Mouse (Mus musculus) lung, embryonic 14.5 days (tissue): ENCODE measurements around the gene Ccdc174. TPM values are rescaled to one million over a fixed set of nuclear protein-coding genes. Genes with fewer than 3 reads are reported as not detected.

ENCODE experiments used
- ATAC-seq: fragments of 200-750 bp; cut with Nextera tagmentation; 2 replicates; pipeline ENCODE4 v1.8.0; 2017; ENCODE audit warnings: mild to moderate bottlenecking, moderate TSS enrichment, moderate library complexity; ENCODE audit not compliant: insufficient read depth
- DNase-seq: peaks from one replicate; pipeline ENCODE4 v3.0.0-alpha.2; 2015
- H3K27ac ChIP-seq: fragments of 300-500 bp; sonication (generic); 2 replicates; pipeline ENCODE4 v1.5.1; 2014; ENCODE audit warnings: low read depth, mild to moderate bottlenecking, moderate library complexity
- H3K27me3 ChIP-seq: fragments of 300-500 bp; sonication (generic); 2 replicates; pipeline ENCODE4 v1.6.1; 2014; ENCODE audit warnings: low read length, control low read depth; ENCODE audit not compliant: insufficient read depth
- H3K36me3 ChIP-seq: fragments of 300-500 bp; sonication (generic); 2 replicates; pipeline ENCODE4 v1.6.1; 2014; ENCODE audit warnings: control low read depth; ENCODE audit not compliant: insufficient read depth
- H3K4me1 ChIP-seq: fragments of 300-500 bp; sonication (generic); 2 replicates; pipeline ENCODE4 v1.6.1; 2014; ENCODE audit warnings: antibody characterized with exemption, control low read depth; ENCODE audit not compliant: insufficient read depth
- H3K4me2 ChIP-seq: fragments of 300-500 bp; sonication (generic); 2 replicates; pipeline ENCODE4 v1.6.1; 2014; ENCODE audit warnings: mild to moderate bottlenecking
- H3K4me3 ChIP-seq: fragments of 300-500 bp; sonication (generic); 2 replicates; pipeline ENCODE4 v1.5.1; 2014; ENCODE audit warnings: low read depth, low read length
- H3K9ac ChIP-seq: fragments of 300-500 bp; sonication (generic); 2 replicates; pipeline ENCODE4 v1.6.1; 2014
- H3K9me3 ChIP-seq: fragments of 300-500 bp; sonication (generic); 2 replicates; pipeline ENCODE4 v1.6.1; 2016; ENCODE audit warnings: low read depth, low read length, control low read depth
- CTCF ChIP-seq: IDR thresholded peaks from 2 replicates; pipeline ENCODE4 v1.5.1; 2016; ENCODE audit warnings: antibody characterized with exemption, low read depth
- WGBS: fragments of 180-500 bp; shearing (Covaris S2); extraction: QIAGEN DNeasy Blood & Tissue Kit; methylation state at CpG from one replicate; pipeline ENCODE4 v1.1.7; 2014; 5-methylcytosine and 5-hydroxymethylcytosine counted together
- polyA plus RNA-seq: library from polyadenylated mRNA; unstranded; fragments of >200 nt; fragmentation: Nextera tagmentation; extraction: Ambion mirVana; gene quantifications from 2 replicates; pipeline ENCODE4 v1.2.1, GENCODE M21; 2014

Gene Ccdc174
- polyA plus RNA-seq, 1 experiment from 2014 or later, result 37.2 TPM

DNA sequence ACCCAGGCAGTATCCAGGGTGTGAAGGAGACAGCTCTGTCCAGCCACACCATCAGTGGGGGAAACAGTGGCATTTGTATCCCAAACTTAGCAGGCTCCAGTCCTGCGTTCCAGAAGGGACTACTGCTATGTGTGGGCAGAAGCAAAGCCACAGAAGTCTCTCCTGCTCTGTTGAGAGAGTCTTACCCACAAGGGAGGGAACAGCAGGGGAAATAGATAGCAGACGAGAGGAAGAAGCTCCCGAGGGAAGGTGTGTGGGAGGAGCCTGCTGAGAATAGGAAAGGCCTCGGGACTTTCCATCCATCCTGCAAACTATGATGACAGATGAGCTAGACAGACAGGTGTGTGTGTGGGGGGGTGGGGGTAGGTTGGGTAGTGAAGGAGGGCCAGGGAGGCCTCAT, 39.4 kb downstream of the Ccdc174 start:
- ATAC-seq, result no peak

GRCm38 (mm10) chr6:91917716-91918115, 39.9 kb downstream of the Ccdc174 start:
- H3K9ac ChIP-seq, result no peak overlapping the region
- DNase-seq (no peak), ATAC-seq (no peak)
- H3K4me3 ChIP-seq, result no peak overlapping the region
- no peak overlapping the region for H3K27ac ChIP-seq
- 77% methylated on average over 11 of the region's 11 CpGs for WGBS
- H3K4me1 ChIP-seq, result no peaks in the 10 kb centered on the region
- no peak for TF ChIP-seq CTCF
- no peaks in the 10 kb centered on the region for H3K27me3 ChIP-seq
- no peaks in the 10 kb centered on the region for H3K36me3 ChIP-seq
- no peak overlapping the region for H3K4me2 ChIP-seq
- H3K9me3 ChIP-seq, result no peaks in the 10 kb centered on the region

More for the DNA sequence above, 39.4 kb downstream of the Ccdc174 start:
- DNase-seq, result no peak
- H3K27ac ChIP-seq, result no peak overlapping the region
- WGBS, result 27% methylated on average over 4 of the region's 4 CpGs
- no peak overlapping the region for H3K4me2 ChIP-seq
- H3K9me3 ChIP-seq, result no peaks in the 10 kb centered on the region
- H3K4me1 ChIP-seq, result no peaks in the 10 kb centered on the region
- no peak overlapping the region for H3K4me3 ChIP-seq
- no peaks in the 10 kb centered on the region for H3K36me3 ChIP-seq
- no peaks in the 10 kb centered on the region for H3K27me3 ChIP-seq
- H3K9ac ChIP-seq, result no peak overlapping the region
- TF ChIP-seq CTCF, result no peak

- ATAC-seq (no peak), DNase-seq (peak; percentile 76)
- H3K9me3 ChIP-seq, result no peaks in the 10 kb centered on the region
- TF ChIP-seq CTCF, result no peak
- peaks cover 3% of the 10 kb centered on the region; the same call in 1 of the 2 replicates for H3K4me1 ChIP-seq
- H3K4me3 ChIP-seq, result no peak overlapping the region
- H3K27ac ChIP-seq, result peak overlapping the region; percentile 6; the same call in 1 of the 2 replicates
- H3K27me3 ChIP-seq, result no peaks in the 10 kb centered on the region
- no peaks in the 10 kb centered on the region for H3K36me3 ChIP-seq
- WGBS, result 53% methylated on average over 5 of the region's 5 CpGs
- no peak overlapping the region for H3K4me2 ChIP-seq
- no peak overlapping the region for H3K9ac ChIP-seq
These were observed 53.4 kb downstream of the Ccdc174 start for GRCm38 (mm10) chr6:91931231-91931630.

- ATAC-seq (peak; percentile 96), DNase-seq (peak; percentile 83)
- H3K4me1 ChIP-seq, result no peaks in the 10 kb centered on the region
- H3K4me2 ChIP-seq, result no peak overlapping the region
- peak; percentile 30 for TF ChIP-seq CTCF
- no peaks in the 10 kb centered on the region for H3K27me3 ChIP-seq
- H3K27ac ChIP-seq, result no peak overlapping the region
- WGBS, result 17% methylated on average over 4 of the region's 4 CpGs
- H3K4me3 ChIP-seq, result no peak overlapping the region
- H3K9ac ChIP-seq, result no peak overlapping the region
- no peaks in the 10 kb centered on the region for H3K36me3 ChIP-seq
- no peaks in the 10 kb centered on the region for H3K9me3 ChIP-seq
These were observed 60.6 kb downstream of the Ccdc174 start for GRCm38 (mm10) chr6:91938491-91938890.

- no peak for ATAC-seq
- H3K4me1 ChIP-seq, result no peaks in the 10 kb centered on the region
- no peaks in the 10 kb centered on the region for H3K27me3 ChIP-seq
- WGBS, result 55% methylated on average over 2 of the region's 2 CpGs
- H3K4me3 ChIP-seq, result no peak overlapping the region
- no peaks in the 10 kb centered on the region for H3K36me3 ChIP-seq
- no peaks in the 10 kb centered on the region for H3K9me3 ChIP-seq
- no peak overlapping the region for H3K4me2 ChIP-seq
- no peak for TF ChIP-seq CTCF
- no peak overlapping the region for H3K27ac ChIP-seq
- DNase-seq, result peak; percentile 25
- H3K9ac ChIP-seq, result no peak overlapping the region
These were observed 70.6 kb downstream of the Ccdc174 start for GRCm38 (mm10) chr6:91948426-91948825.

Other genes with a start within 250 kb of the Ccdc174 start
- 47.6 and 50.7 TPM in 2 replicates for gene Slc6a6, start 194.0 kb upstream of the Ccdc174 start, polyA plus RNA-seq
- gene Grip2, start 50.8 kb upstream of the Ccdc174 start, polyA plus RNA-seq, result 0.14 and 0.37 TPM in 2 replicates
- 0.16 and 0.79 TPM in 2 replicates for gene 4930590J08Rik, start 24.8 kb downstream of the Ccdc174 start, polyA plus RNA-seq
- 15.6 and 16.9 TPM in 2 replicates for gene Fgd5, start 100.8 kb downstream of the Ccdc174 start, polyA plus RNA-seq
- gene Nr2c2, start 213.3 kb downstream of the Ccdc174 start, polyA plus RNA-seq, result 32.3 and 33.4 TPM in 2 replicates